Mouse (Mus musculus): ENCODE results near the gene Fcor. TPM values are rescaled to one million over a fixed set of nuclear protein-coding genes. Genes with fewer than 3 reads are reported as not detected.
A peak's percentile ranks its signal among the peaks of the same experiment; 100 is the strongest.

The Fcor gene
- polyA plus RNA-seq, 1 experiment = 6.8 TPM

DNA sequence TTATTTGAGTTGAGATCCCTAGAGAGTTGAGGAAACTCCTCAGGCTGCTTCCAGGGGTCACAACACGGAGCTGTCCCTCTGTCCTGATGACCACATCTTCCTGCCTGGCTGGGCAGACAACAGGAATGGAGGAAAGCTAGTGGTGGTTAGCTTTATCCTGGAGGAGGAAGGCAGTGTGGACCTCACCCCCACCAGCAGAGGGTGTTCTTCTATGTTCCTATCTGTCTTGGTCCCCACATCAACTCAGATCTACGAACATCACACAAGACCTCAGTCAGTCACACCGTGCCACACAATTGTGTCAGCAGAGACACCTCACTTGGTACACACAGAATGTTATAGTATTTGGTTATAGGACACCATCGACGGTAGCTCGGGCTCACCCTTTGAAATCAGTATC is 15.4 kb upstream of the Fcor start:
- no peak for DNase-seq (ENCODE audit: low read depth)
- no peak for TF ChIP-seq CTCF (IDR thresholded peaks at IDR 0.05; ENCODE audit: borderline replicate concordance, extremely low read depth, insufficient read depth, insufficient read length)
- no peak for TF ChIP-seq POLR2A (IDR thresholded peaks at IDR 0.05; ENCODE audit: borderline replicate concordance, extremely low read depth, insufficient read depth, insufficient read length, poor library complexity, severe bottlenecking)

GRCm38 (mm10) chr8:3685422-3685821 is 13.3 kb upstream of the Fcor start:
- TF ChIP-seq CTCF (IDR thresholded peaks at IDR 0.05; ENCODE audit: borderline replicate concordance, extremely low read depth, insufficient read depth, insufficient read length) = no peak
- no peak for TF ChIP-seq POLR2A (IDR thresholded peaks at IDR 0.05; ENCODE audit: borderline replicate concordance, extremely low read depth, insufficient read depth, insufficient read length, poor library complexity, severe bottlenecking)
- DNase-seq (ENCODE audit: low read depth) = no peak

DNA sequence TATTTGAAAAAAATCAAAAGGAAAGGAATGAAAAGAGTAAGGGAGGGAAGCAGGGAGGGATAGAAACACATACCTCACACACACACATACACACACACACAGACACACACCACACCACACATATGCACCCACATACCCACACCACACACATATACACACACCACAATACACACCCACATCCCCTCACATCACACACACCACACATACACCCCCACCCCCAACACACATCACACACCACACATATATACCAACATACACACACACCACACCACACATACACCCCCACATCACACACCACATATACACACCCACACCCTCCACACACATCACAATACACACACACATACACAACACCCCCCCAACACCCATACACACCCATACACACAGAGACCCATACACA is 12.4 kb upstream of the Fcor start:
- TF ChIP-seq POLR2A (IDR thresholded peaks at IDR 0.05; ENCODE audit: borderline replicate concordance, extremely low read depth, insufficient read depth, insufficient read length, poor library complexity, severe bottlenecking) = no peak
- DNase-seq (ENCODE audit: low read depth) = no peak

- no peak for DNase-seq (ENCODE audit: low read depth)
- TF ChIP-seq POLR2A (IDR thresholded peaks at IDR 0.05; ENCODE audit: borderline replicate concordance, extremely low read depth, insufficient read depth, insufficient read length, poor library complexity, severe bottlenecking) = no peak
- TF ChIP-seq CTCF (IDR thresholded peaks at IDR 0.05; ENCODE audit: borderline replicate concordance, extremely low read depth, insufficient read depth, insufficient read length) = no peak
These were observed 11.4 kb upstream of the Fcor start for GRCm38 (mm10) chr8:3683408-3684176.

- TF ChIP-seq POLR2A (IDR thresholded peaks at IDR 0.05; ENCODE audit: borderline replicate concordance, extremely low read depth, insufficient read depth, insufficient read length, poor library complexity, severe bottlenecking) (no peak), CTCF (IDR thresholded peaks at IDR 0.05; ENCODE audit: borderline replicate concordance, extremely low read depth, insufficient read depth, insufficient read length) (no peak)
- DNase-seq (ENCODE audit: low read depth) = no peak
These were observed 10.3 kb upstream of the Fcor start for GRCm38 (mm10) chr8:3682435-3682834.

- DNase-seq (ENCODE audit: low read depth) = no peak
- TF ChIP-seq CTCF (IDR thresholded peaks at IDR 0.05; ENCODE audit: borderline replicate concordance, extremely low read depth, insufficient read depth, insufficient read length) (no peak), POLR2A (IDR thresholded peaks at IDR 0.05; ENCODE audit: borderline replicate concordance, extremely low read depth, insufficient read depth, insufficient read length, poor library complexity, severe bottlenecking) (no peak)
These were observed 7.5 kb upstream of the Fcor start for GRCm38 (mm10) chr8:3679656-3680055.

DNA sequence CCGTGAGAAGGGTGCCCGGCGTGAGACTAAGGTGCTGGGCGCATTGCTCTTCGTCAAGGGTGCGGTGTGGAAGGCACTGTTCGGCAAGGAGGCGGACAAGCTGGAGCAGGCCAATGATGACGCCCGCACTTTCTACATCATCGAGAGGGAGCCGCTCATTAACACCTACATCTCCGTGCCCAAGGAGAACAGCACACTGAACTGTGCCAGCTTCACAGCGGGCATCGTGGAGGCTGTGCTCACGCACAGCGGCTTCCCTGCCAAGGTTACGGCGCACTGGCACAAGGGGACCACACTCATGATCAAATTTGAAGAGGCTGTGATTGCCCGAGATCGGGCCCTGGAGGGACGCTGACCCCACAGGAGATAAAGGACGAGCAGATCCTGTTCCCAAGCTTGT is 7.1 kb upstream of the Fcor start:
- no peak for DNase-seq (ENCODE audit: low read depth)
- TF ChIP-seq CTCF (IDR thresholded peaks at IDR 0.05; ENCODE audit: borderline replicate concordance, extremely low read depth, insufficient read depth, insufficient read length) (no peak), POLR2A (IDR thresholded peaks at IDR 0.05; ENCODE audit: borderline replicate concordance, extremely low read depth, insufficient read depth, insufficient read length, poor library complexity, severe bottlenecking) (no peak)

GRCm38 (mm10) chr8:3678831-3679230 is 6.7 kb upstream of the Fcor start:
- TF ChIP-seq POLR2A (IDR thresholded peaks at IDR 0.05; ENCODE audit: borderline replicate concordance, extremely low read depth, insufficient read depth, insufficient read length, poor library complexity, severe bottlenecking) (no peak), CTCF (IDR thresholded peaks at IDR 0.05; ENCODE audit: borderline replicate concordance, extremely low read depth, insufficient read depth, insufficient read length) (no peak)
- no peak for DNase-seq (ENCODE audit: low read depth)

DNA sequence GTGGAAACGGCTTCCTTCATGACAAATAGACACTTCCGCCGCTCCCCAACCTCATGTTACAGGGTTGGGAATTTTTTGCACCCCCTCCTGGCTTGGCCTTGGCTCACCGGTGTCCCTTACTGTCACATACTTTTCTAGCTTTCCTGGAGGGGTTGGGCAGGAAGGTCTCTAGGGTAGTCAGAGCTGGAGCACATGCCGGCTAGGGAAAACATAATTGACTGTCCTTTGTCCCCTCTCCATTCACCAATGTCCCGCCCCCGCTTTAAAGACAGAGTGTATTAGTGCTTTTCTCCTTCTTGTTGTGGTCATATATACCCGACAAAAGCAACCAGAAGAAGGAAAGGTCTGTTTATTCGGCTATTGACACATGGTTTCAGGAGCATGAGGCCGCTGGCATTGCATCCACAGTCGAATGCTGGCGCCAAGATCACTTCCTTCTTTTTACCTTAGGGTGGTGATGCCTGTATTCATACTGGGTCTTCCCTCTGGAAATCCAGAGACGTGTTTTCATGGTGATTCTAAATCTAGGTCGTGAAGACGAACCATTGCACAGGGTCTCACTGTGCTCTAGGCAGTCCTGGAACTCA is 4.9 kb upstream of the Fcor start:
- TF ChIP-seq CTCF (IDR thresholded peaks at IDR 0.05; ENCODE audit: borderline replicate concordance, extremely low read depth, insufficient read depth, insufficient read length) = no peak
- no peak for TF ChIP-seq POLR2A (IDR thresholded peaks at IDR 0.05; ENCODE audit: borderline replicate concordance, extremely low read depth, insufficient read depth, insufficient read length, poor library complexity, severe bottlenecking)
- DNase-seq (ENCODE audit: low read depth) = peak; percentile 11

- peak; percentile 97 for DNase-seq (ENCODE audit: low read depth)
- TF ChIP-seq POLR2A (IDR thresholded peaks at IDR 0.05; ENCODE audit: borderline replicate concordance, extremely low read depth, insufficient read depth, insufficient read length, poor library complexity, severe bottlenecking) = peak; percentile 57; the same call in 1 of the 2 replicates
- peak; percentile 98 for TF ChIP-seq CTCF (IDR thresholded peaks at IDR 0.05; ENCODE audit: borderline replicate concordance, extremely low read depth, insufficient read depth, insufficient read length)
These were observed 4.2 kb upstream of the Fcor start, which contains the start of gene Trappc5 for GRCm38 (mm10) chr8:3676131-3676992. Gene Trappc5, plus strand, starts transcription at chr8:3676299.

DNA sequence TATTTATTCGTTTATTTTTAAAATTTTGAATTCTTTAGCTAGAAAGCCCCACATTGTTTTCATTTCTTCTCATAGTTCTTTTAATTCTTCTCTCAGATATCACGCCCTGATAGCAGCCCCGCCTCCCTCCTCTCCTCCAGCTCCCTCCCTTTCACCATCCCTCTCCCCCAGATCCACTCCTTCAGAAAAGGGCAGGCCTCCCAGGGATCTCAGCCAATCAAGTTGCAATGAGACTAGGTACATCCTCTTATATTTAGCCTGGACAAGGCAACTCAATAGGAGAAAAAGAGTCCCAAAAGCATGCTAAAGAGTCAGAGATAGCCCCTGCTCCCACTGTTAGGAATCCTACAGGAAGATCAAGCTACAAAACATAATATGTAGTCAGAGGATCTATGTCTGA is 2.5 kb upstream of the Fcor start:
- TF ChIP-seq POLR2A (IDR thresholded peaks at IDR 0.05; ENCODE audit: borderline replicate concordance, extremely low read depth, insufficient read depth, insufficient read length, poor library complexity, severe bottlenecking) (no peak), CTCF (IDR thresholded peaks at IDR 0.05; ENCODE audit: borderline replicate concordance, extremely low read depth, insufficient read depth, insufficient read length) (no peak)
- DNase-seq (ENCODE audit: low read depth) = no peak

Data from brain, embryonic 14.5 days (tissue).